Mouse (Mus musculus) cortical plate, adult 2 months (tissue): ENCODE measurements around the gene Wdr25.

Source experiments
- CTCF ChIP-seq: fragments of 200-500 bp; IDR thresholded peaks from 2 replicates; pipeline ENCODE4 v1.5.1; 2011; ENCODE audit warnings: mild to moderate bottlenecking, control low read depth, low read length; ENCODE audit not compliant: insufficient read depth; ENCODE audit errors: extremely low read depth
- POLR2A ChIP-seq: fragments of 200-500 bp; IDR thresholded peaks from 2 replicates; pipeline ENCODE4 v1.6.1; 2011; ENCODE audit warnings: mild to moderate bottlenecking, low read length, control low read depth; ENCODE audit not compliant: insufficient read depth; ENCODE audit errors: extremely low read depth

- no peak for TF ChIP-seq CTCF
- TF ChIP-seq POLR2A: no peak
Observed at GRCm38 (mm10) chr12:108894432-108894816, 993 bp downstream of the Wdr25 start.
